Mouse (Mus musculus) heart, postnatal 36 days (tissue): ENCODE measurements around the gene Cyp2b19. TPM values are rescaled to one million over a fixed set of nuclear protein-coding genes. Genes with fewer than 3 reads are reported as not detected.
"Not testable (repeated sequence)": the region's sequence is repeated elsewhere in the genome, so short reads cannot be mapped to it uniquely, and the experiment has no call there.

Source experiments
- DNase-seq, 2 experiments: peaks; one replicate each; pipeline ENCODE4 v3.0.0; 2021 to 2022
- intact Hi-C: fragments of 180-260 bp; cut with DNase I; formaldehyde crosslinking; loops from one replicate; pipeline ENCODE4 v1.15.1; 2025
- total RNA-seq, 2 experiments: library from RNA; stranded (reverse); gene quantifications; 2 replicates each; pipeline ENCODE4 v1.2.3; 2021

Gene Cyp2b19
- not detected for total RNA-seq

GRCm38 (mm10) chr7:26756842-26757241 is at the start of gene Cyp2b19:
TSS of gene Cyp2b19 (plus strand) at chr7:26757142.
- DNase-seq, result no peak
- intact Hi-C loops, result no loop called here

GRCm38 (mm10) chr7:26711061-26711460 is 45.9 kb upstream of the Cyp2b19 start:
- no peak for DNase-seq
- intact Hi-C loops, result no loop called here

GRCm38 (mm10) chr7:26738940-26739339 is 18.0 kb upstream of the Cyp2b19 start:
- DNase-seq, result no peak
- intact Hi-C loops, result no loop called here

- intact Hi-C loops, result no loop called here
- no peak for DNase-seq
Observed at GRCm38 (mm10) chr7:26743948-26744347, 13.0 kb upstream of the Cyp2b19 start.

GRCm38 (mm10) chr7:26745486-26745885 is 11.5 kb upstream of the Cyp2b19 start:
- no peak for DNase-seq
- intact Hi-C loops, result no loop called here

- intact Hi-C loops, result loop anchor here (5.0 kb wide), 1 partner anchor 360 kb away; no protein-coding TSS in a partner anchor
- peak in 1 of 2 experiments; percentile 3 for DNase-seq
Observed at GRCm38 (mm10) chr7:26767084-26767483, 10.1 kb downstream of the Cyp2b19 start.

- intact Hi-C loops, result loop anchor here (5.0 kb wide), 1 partner anchor 357 kb away; no protein-coding TSS in a partner anchor
- no peak for DNase-seq
Observed at GRCm38 (mm10) chr7:26769881-26770470, 13.0 kb downstream of the Cyp2b19 start.

GRCm38 (mm10) chr7:26772866-26773586 is 16.1 kb downstream of the Cyp2b19 start:
- DNase-seq, result no peak
- intact Hi-C loops, result no loop called here

GRCm38 (mm10) chr7:26775866-26776265 is 18.9 kb downstream of the Cyp2b19 start:
- no peak for DNase-seq
- intact Hi-C loops, result no loop called here

GRCm38 (mm10) chr7:26777806-26778205 is 20.9 kb downstream of the Cyp2b19 start:
- intact Hi-C loops, result no loop called here
- DNase-seq, result no peak

- intact Hi-C loops, result no loop called here
- peak in 1 of 2 experiments; percentile 14 for DNase-seq
Observed at GRCm38 (mm10) chr7:26778474-26778873, 21.5 kb downstream of the Cyp2b19 start.

GRCm38 (mm10) chr7:26779799-26780416 is 23.0 kb downstream of the Cyp2b19 start:
- intact Hi-C loops, result no loop called here

GRCm38 (mm10) chr7:26780510-26780909 is 23.6 kb downstream of the Cyp2b19 start:
- intact Hi-C loops, result no loop called here
- DNase-seq, result no peak

More at GRCm38 (mm10) chr7:26779799-26780416, 23.0 kb downstream of the Cyp2b19 start:
- DNase-seq, result no peak

- no peak for DNase-seq
- intact Hi-C loops, result no loop called here
Observed at GRCm38 (mm10) chr7:26780998-26781766, 24.2 kb downstream of the Cyp2b19 start.

- intact Hi-C loops, result no loop called here
- DNase-seq, result no peak
Observed at GRCm38 (mm10) chr7:26781767-26782131, 24.8 kb downstream of the Cyp2b19 start.

- peak; percentile 1 for DNase-seq
- intact Hi-C loops, result no loop called here
Observed at GRCm38 (mm10) chr7:26783163-26783562, 26.2 kb downstream of the Cyp2b19 start.

GRCm38 (mm10) chr7:26786013-26786412 is 29.1 kb downstream of the Cyp2b19 start:
- intact Hi-C loops, result not testable (repeated sequence)

GRCm38 (mm10) chr7:26789984-26790383 is 33.0 kb downstream of the Cyp2b19 start:
- DNase-seq, result no peak
- intact Hi-C loops, result no loop called here

More at GRCm38 (mm10) chr7:26786013-26786412, 29.1 kb downstream of the Cyp2b19 start:
- DNase-seq, result not testable (repeated sequence)

GRCm38 (mm10) chr7:26800104-26800503 is 43.2 kb downstream of the Cyp2b19 start:
- intact Hi-C loops, result no loop called here
- DNase-seq, result no peak

GRCm38 (mm10) chr7:26800996-26801395 is 44.1 kb downstream of the Cyp2b19 start:
- intact Hi-C loops, result no loop called here

GRCm38 (mm10) chr7:26808592-26808991 is 51.6 kb downstream of the Cyp2b19 start, which contains the start of gene Cyp2g1:
TSS of gene Cyp2g1 (plus strand) at chr7:26808892.
- intact Hi-C loops, result no loop called here
- DNase-seq, result no peak

More at GRCm38 (mm10) chr7:26800996-26801395, 44.1 kb downstream of the Cyp2b19 start:
- DNase-seq, result no peak
